Mouse (Mus musculus) CH12.LX (cell line): ENCODE results near the gene Rpusd3. TPM values are rescaled to one million over a fixed set of nuclear protein-coding genes. Genes with fewer than 3 reads are reported as not detected.

Experiments
- DNase-seq: peaks from one replicate; pipeline ENCODE4 v3.0.0-alpha.2; 2013; ENCODE audit errors: extremely low read depth
- H3K27ac ChIP-seq: 2 replicates; pipeline ENCODE4 v1.5.1; 2012; ENCODE audit warnings: low read depth, mild to moderate bottlenecking, control low read depth, moderate library complexity; ENCODE audit not compliant: insufficient read depth
- H3K27me3 ChIP-seq: replicated peaks from 2 replicates; pipeline ENCODE3; 2012; ENCODE audit warnings: inconsistent platforms
- H3K36me3 ChIP-seq, 2 experiments: replicated peaks in 1 of 2; 2 replicates each; pipeline versions ENCODE3 to v1.6.1; 2012; ENCODE audit warnings: inconsistent platforms in 1 of 2, low read length in 1 of 2, mild to moderate bottlenecking in 1 of 2, mixed read lengths in 1 of 2, moderate library complexity in 1 of 2; ENCODE audit not compliant: control insufficient read depth in 1 of 2, insufficient read depth in 1 of 2
- H3K4me1 ChIP-seq, 2 experiments: 2 replicates each; pipeline ENCODE4 v1.6.1; 2012; ENCODE audit warnings: inconsistent platforms in 1 of 2, moderate library complexity in 1 of 2; ENCODE audit not compliant: insufficient read depth in 2 of 2, control insufficient read depth in 1 of 2
- H3K4me2 ChIP-seq: 2 replicates; pipeline ENCODE4 v1.6.1; 2012; ENCODE audit warnings: low read depth, mild to moderate bottlenecking, control low read depth; ENCODE audit not compliant: poor library complexity, insufficient read depth, severe bottlenecking
- H3K4me3 ChIP-seq, 3 experiments: fragments of 150-350 bp in 1 of 3; sonication (generic) in 1 of 3; replicated peaks in 1 of 3; 2 replicates each; pipeline versions ENCODE3 to v1.5.1; 2011 to 2012; ENCODE audit warnings: low read depth in 2 of 3, low read length in 2 of 3, mild to moderate bottlenecking in 2 of 3, moderate library complexity in 2 of 3, control low read depth in 1 of 3, improper control_type of control experiment in 1 of 3, inconsistent platforms in 1 of 3, mixed read lengths in 1 of 3; ENCODE audit not compliant: poor library complexity in 1 of 3
- H3K79me2 ChIP-seq: replicated peaks from 2 replicates; pipeline ENCODE4 v1.6.1; 2012; ENCODE audit warnings: mild to moderate bottlenecking, moderate library complexity; ENCODE audit not compliant: control insufficient read depth, poor library complexity, insufficient read depth, severe bottlenecking; ENCODE audit errors: extremely low read depth
- H3K9ac ChIP-seq: 2 replicates; pipeline ENCODE4 v1.6.1; 2012; ENCODE audit warnings: low read depth, mild to moderate bottlenecking, control low read depth, moderate library complexity; ENCODE audit not compliant: insufficient read depth
- H3K9me3 ChIP-seq: replicated peaks from 2 replicates; pipeline ENCODE3; 2012; ENCODE audit warnings: low read length, inconsistent platforms, mixed read lengths
- CHD2 ChIP-seq: IDR thresholded peaks from 2 replicates; pipeline ENCODE4 v1.6.1; 2011; ENCODE audit warnings: low read length, improper control_type of control experiment
- CTCF ChIP-seq, 2 experiments: IDR thresholded peaks in 1 of 2; conservative IDR thresholded peaks in 1 of 2; 2 replicates each; pipeline ENCODE4 v1.5.1; 2011 to 2012; ENCODE audit warnings: low read depth in 2 of 2, low read length in 2 of 2, improper control_type of control experiment in 1 of 2, inconsistent platforms in 1 of 2, mild to moderate bottlenecking in 1 of 2, moderate library complexity in 1 of 2
- E2F4 ChIP-seq: IDR thresholded peaks from 2 replicates; pipeline ENCODE4 v1.6.1; 2011; ENCODE audit warnings: low read depth, low read length, improper control_type of control experiment; ENCODE audit not compliant: insufficient replicate concordance
- ELF1 ChIP-seq: IDR thresholded peaks from 2 replicates; pipeline ENCODE4 v1.6.1; 2014; ENCODE audit warnings: low read depth, mild to moderate bottlenecking, inconsistent platforms, low read length, improper control_type of control experiment
- ETS1 ChIP-seq: conservative IDR thresholded peaks from 2 replicates; pipeline ENCODE4 v1.6.1; 2012; ENCODE audit warnings: low read depth, mild to moderate bottlenecking, inconsistent platforms, low read length, improper control_type of control experiment, moderate library complexity
- GABPA ChIP-seq: IDR thresholded peaks from 2 replicates; pipeline ENCODE4 v1.6.1; 2012; ENCODE audit warnings: low read depth, low read length, improper control_type of control experiment, inconsistent platforms; ENCODE audit not compliant: insufficient replicate concordance
- HCFC1 ChIP-seq: IDR thresholded peaks from 2 replicates; pipeline ENCODE4 v1.6.1; 2012; ENCODE audit warnings: low read depth, mild to moderate bottlenecking, inconsistent platforms, low read length, improper control_type of control experiment
- JUND ChIP-seq: conservative IDR thresholded peaks from 2 replicates; pipeline ENCODE4 v1.6.1; 2011; ENCODE audit warnings: low read depth, low read length, improper control_type of control experiment
- KAT2A ChIP-seq: IDR thresholded peaks from 2 replicates; pipeline ENCODE4 v1.6.1; 2012; ENCODE audit warnings: low read length, improper control_type of control experiment, inconsistent platforms; ENCODE audit not compliant: insufficient replicate concordance
- MAX ChIP-seq: IDR thresholded peaks from 2 replicates; pipeline ENCODE4 v1.6.1; 2011; ENCODE audit warnings: low read length, improper control_type of control experiment
- MAZ ChIP-seq: IDR thresholded peaks from 2 replicates; pipeline ENCODE4 v1.6.1; 2012; ENCODE audit warnings: low read depth, mild to moderate bottlenecking, inconsistent platforms, low read length, improper control_type of control experiment, moderate library complexity
- MXI1 ChIP-seq: IDR thresholded peaks from 2 replicates; pipeline ENCODE4 v1.6.1; 2011; ENCODE audit warnings: mild to moderate bottlenecking, low read depth, low read length, improper control_type of control experiment
- NELFE ChIP-seq: IDR thresholded peaks from 2 replicates; pipeline ENCODE4 v1.6.1; 2011; ENCODE audit warnings: low read depth, low read length, improper control_type of control experiment
- NRF1 ChIP-seq: IDR thresholded peaks from 2 replicates; pipeline ENCODE4 v1.6.1; 2014; ENCODE audit warnings: low read depth, mild to moderate bottlenecking, inconsistent platforms, low read length, improper control_type of control experiment, moderate library complexity
- PAX5 ChIP-seq: IDR thresholded peaks from 2 replicates; pipeline ENCODE4 v1.6.1; 2012; ENCODE audit warnings: low read length, inconsistent platforms, mixed read lengths
- POLR2AphosphoS2 ChIP-seq: IDR thresholded peaks from 2 replicates; pipeline ENCODE4 v1.6.1; 2011; ENCODE audit warnings: low read depth, low read length, improper control_type of control experiment
- RAD21 ChIP-seq: IDR thresholded peaks from 2 replicates; pipeline ENCODE4 v1.6.1; 2011; ENCODE audit warnings: low read depth, mild to moderate bottlenecking, low read length, improper control_type of control experiment, moderate library complexity
- RCOR1 ChIP-seq: conservative IDR thresholded peaks from 2 replicates; pipeline ENCODE4 v1.6.1; 2012; ENCODE audit warnings: low read depth, mild to moderate bottlenecking, inconsistent platforms, low read length, improper control_type of control experiment
- TBP ChIP-seq: conservative IDR thresholded peaks from 2 replicates; pipeline ENCODE4 v1.6.1; 2011; ENCODE audit warnings: low read depth, low read length, improper control_type of control experiment
- UBTF ChIP-seq: IDR thresholded peaks from 2 replicates; pipeline ENCODE4 v1.6.1; 2012; ENCODE audit warnings: low read depth, mild to moderate bottlenecking, inconsistent platforms, low read length, improper control_type of control experiment, moderate library complexity
- USF1 ChIP-seq: IDR thresholded peaks from 2 replicates; pipeline ENCODE4 v1.6.1; 2014; ENCODE audit warnings: low read depth, mild to moderate bottlenecking, inconsistent platforms, low read length, improper control_type of control experiment
- USF2 ChIP-seq: conservative IDR thresholded peaks from 2 replicates; pipeline ENCODE4 v1.6.1; 2011; ENCODE audit warnings: low read depth, low read length, improper control_type of control experiment
- ZC3H11A ChIP-seq: IDR thresholded peaks from 2 replicates; pipeline ENCODE4 v1.6.1; 2012; ENCODE audit warnings: low read depth, mild to moderate bottlenecking, inconsistent platforms, low read length, improper control_type of control experiment
- ZKSCAN1 ChIP-seq: IDR thresholded peaks from 2 replicates; pipeline ENCODE4 v1.6.1; 2012; ENCODE audit warnings: low read depth, inconsistent platforms, low read length, improper control_type of control experiment, borderline replicate concordance
- ZMIZ1 ChIP-seq: IDR thresholded peaks from 2 replicates; pipeline ENCODE4 v1.6.1; 2012; ENCODE audit warnings: low read depth, mild to moderate bottlenecking, inconsistent platforms, low read length, improper control_type of control experiment
- dilution Hi-C: fragments of 300-500 bp; cut with MboI; formaldehyde crosslinking; loops from 2 replicates; pipeline ENCODE4 v1.14.3; 2020; ENCODE audit warnings: low sequenced_read_pairs; ENCODE audit not compliant: extremely low pct_unique_long_range_greater_than_20kb, extremely low pct_ligation_motif_present
- in situ Hi-C: fragments of 300-500 bp; cut with MboI; formaldehyde crosslinking; loops from 3 replicates; pipeline ENCODE4 v1.14.3; 2019; ENCODE audit warnings: low sequenced_read_pairs, low pct_ligation_motif_present, low pct_unique_long_range_greater_than_20kb, mixed read lengths
- polyA plus RNA-seq: library from polyadenylated mRNA; unstranded; fragments of >175 nt; gene quantifications from 2 replicates; pipeline ENCODE4 v1.2.1, GENCODE M21; 2012; ENCODE audit warnings: low read depth; ENCODE audit not compliant: insufficient read length
- total RNA-seq, 2 experiments: library from RNA; depleted of rRNA; stranded (reverse); fragments of 300-350 nt in 1 of 2; fragments of >200 nt in 1 of 2; gene quantifications; 2 replicates each; pipeline ENCODE4 v1.2.3; 2012 to 2014

Rpusd3 gene
- total and polyA plus RNA-seq, 3 experiments, result 22.1 to 26.5 (median 26.3) TPM

DNA sequence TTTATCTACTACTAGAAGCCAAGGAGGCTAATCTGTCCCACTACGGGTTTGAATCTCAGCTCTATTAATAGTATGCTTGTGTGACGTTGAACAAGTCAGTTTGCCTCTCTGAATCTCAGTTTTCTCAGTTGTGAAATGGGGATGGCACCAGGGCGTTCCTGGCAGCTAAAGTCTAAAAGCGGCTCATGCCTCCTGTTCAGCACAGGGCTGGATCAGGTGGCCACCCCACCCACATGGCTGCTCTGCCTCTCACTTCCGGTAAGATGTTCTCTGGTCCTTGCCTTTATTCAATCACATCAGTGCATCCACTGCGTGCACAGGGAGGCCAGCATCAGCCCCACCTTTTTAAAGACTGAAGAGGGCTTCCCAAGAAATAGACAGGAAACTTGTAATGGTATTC is 13.7 kb downstream of the Rpusd3 start:
- H3K4me3 ChIP-seq, result no peak overlapping the region
- H3K9me3 ChIP-seq, result no peaks in the 10 kb centered on the region
- DNase-seq, result no peak
- no peaks in the 10 kb centered on the region for H3K79me2 ChIP-seq
- no peaks in the 10 kb centered on the region for H3K27me3 ChIP-seq
- no peak overlapping the region for H3K9ac ChIP-seq
- no peak overlapping the region for H3K4me2 ChIP-seq
- TF ChIP-seq POLR2AphosphoS2 (no peak), NRF1 (no peak), ETS1 (no peak), UBTF (no peak), CTCF (conservative IDR thresholded peaks at IDR 0.05 in 1 of 2, IDR thresholded peaks at IDR 0.05 in 1 of 2; ENCODE audit: low read depth in 2 of 2, low read length in 2 of 2) (no peak), RAD21 (no peak), CHD2 (no peak), KAT2A (no peak), HCFC1 (no peak), USF2 (no peak), E2F4 (no peak), ZKSCAN1 (no peak), RCOR1 (no peak)
- TF ChIP-seq, all 38 proteins: peak for 0
- Histone ChIP-seq H3K27ac (no peak overlapping the region), H3K36me3 (peaks cover 70 to 94% of the 10 kb centered on the region in 2 experiments), H3K4me1 (peaks cover 4 to 12% of the 10 kb centered on the region in 2 experiments; a peak in 3 of 4 replicates)
- dilution Hi-C loops, result no loop called here
- in situ Hi-C loops, result no loop called here

DNA sequence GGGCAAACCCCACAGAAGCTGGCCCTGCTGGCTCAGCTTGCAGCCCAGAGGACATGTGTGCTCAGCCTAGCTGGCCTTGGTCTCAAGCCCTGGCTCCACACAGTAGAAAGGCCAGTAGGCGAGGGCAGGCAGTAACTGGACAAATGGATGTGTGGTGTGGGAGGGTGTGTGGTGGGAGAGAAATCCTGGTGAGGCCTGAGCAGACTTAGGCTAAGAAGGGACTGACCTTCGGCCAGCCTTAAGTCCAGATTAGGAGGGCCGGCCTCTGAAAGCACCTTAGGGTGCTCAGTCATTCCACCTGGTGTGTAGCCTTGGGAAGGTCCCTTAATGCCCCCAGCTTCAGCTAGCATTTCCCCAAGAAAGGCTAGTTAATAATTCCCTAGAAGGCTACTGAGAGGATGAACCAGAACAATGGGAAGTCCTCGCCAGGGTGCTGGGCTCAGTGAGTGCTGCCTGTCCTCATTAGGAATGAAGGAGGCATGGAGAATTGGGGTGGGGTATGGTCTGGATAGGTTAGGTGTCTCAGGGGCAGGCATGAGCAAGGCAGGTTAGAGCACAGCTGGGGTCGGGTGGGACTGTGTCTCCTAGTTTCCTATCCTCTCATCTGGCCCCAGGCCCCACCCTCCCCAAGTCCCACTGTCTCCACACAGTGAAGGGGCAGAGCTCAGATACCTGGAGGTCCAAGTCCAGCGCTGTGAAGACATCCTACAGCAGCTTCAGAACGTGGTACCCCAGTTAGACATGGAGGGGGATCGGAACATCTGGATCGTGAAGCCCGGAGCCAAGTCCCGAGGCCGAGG is 14.3 kb downstream of the Rpusd3 start:
- DNase-seq, result no peak
- Histone ChIP-seq H3K4me2 (no peak overlapping the region), H3K9ac (no peak overlapping the region), H3K4me3 (no peak overlapping the region), H3K4me1 (peaks cover 4 to 12% of the 10 kb centered on the region in 2 experiments; a peak in 3 of 4 replicates), H3K27me3 (no peaks in the 10 kb centered on the region), H3K27ac (no peak overlapping the region), H3K9me3 (no peaks in the 10 kb centered on the region), H3K36me3 (peaks cover 76 to 95% of the 10 kb centered on the region in 2 experiments), H3K79me2 (no peaks in the 10 kb centered on the region)
- in situ Hi-C loops, result no loop called here
- no peak for TF ChIP-seq GABPA
- no peak for TF ChIP-seq MXI1
- TF ChIP-seq USF2, result no peak
- TF ChIP-seq MAZ, result no peak
- TF ChIP-seq ZMIZ1, result no peak
- TF ChIP-seq UBTF, result no peak
- TF ChIP-seq TBP, result no peak
- no peak for TF ChIP-seq MAX
- TF ChIP-seq E2F4, result no peak
- TF ChIP-seq HCFC1, result no peak
- no peak for TF ChIP-seq PAX5
- no peak for TF ChIP-seq ZC3H11A
- TF ChIP-seq CTCF (conservative IDR thresholded peaks at IDR 0.05 in 1 of 2, IDR thresholded peaks at IDR 0.05 in 1 of 2; ENCODE audit: low read depth in 2 of 2, low read length in 2 of 2), result no peak
- TF ChIP-seq NELFE, result no peak
- TF ChIP-seq USF1, result no peak
- no peak for TF ChIP-seq ELF1
- TF ChIP-seq ETS1, result no peak
- TF ChIP-seq KAT2A, result no peak
- no peak for TF ChIP-seq JUND
- dilution Hi-C loops, result no loop called here
